Mouse (Mus musculus) left cerebral cortex, postnatal 14 days (tissue): ENCODE measurements at regions not wholly inside any gene's neighbourhood (a gene's known extent, or its start where the extent isn't known, plus 50 kb on each side); places are given as distances from the start of the nearest gene placed in this dataset.

Experiments used
- DNase-seq, 2 experiments: peaks; one replicate each; pipeline ENCODE4 v3.0.0; 2021 to 2022; ENCODE audit warnings: low spot score in 2 of 2, mixed read lengths in 1 of 2
- intact Hi-C: fragments of 180-260 bp; cut with DNase I; formaldehyde crosslinking; loops from one replicate; pipeline ENCODE4 v1.15.1; 2025

DNA sequence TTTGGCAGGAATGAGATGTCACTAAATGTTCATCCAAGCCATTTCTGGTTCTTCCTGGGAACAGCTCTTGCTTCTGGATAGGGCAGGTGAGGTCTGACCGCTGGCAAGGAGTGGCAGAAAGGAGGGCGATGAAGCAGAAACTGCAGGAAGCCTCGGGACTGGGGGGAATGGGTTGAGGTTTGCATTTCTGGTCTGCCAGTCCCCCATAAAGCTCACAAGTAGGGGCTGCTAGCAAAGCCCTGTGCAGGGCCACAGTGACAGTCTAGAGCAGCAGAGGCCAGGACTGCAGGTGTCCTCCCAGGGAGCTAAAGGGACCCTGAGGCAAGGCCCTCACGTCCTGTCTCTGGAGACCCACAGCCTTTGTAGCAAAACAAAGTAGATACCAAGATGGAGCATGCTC lies 280.7 kb downstream of the Uaca start:
- DNase-seq: no peak
- intact Hi-C loops: no loop called here

DNA sequence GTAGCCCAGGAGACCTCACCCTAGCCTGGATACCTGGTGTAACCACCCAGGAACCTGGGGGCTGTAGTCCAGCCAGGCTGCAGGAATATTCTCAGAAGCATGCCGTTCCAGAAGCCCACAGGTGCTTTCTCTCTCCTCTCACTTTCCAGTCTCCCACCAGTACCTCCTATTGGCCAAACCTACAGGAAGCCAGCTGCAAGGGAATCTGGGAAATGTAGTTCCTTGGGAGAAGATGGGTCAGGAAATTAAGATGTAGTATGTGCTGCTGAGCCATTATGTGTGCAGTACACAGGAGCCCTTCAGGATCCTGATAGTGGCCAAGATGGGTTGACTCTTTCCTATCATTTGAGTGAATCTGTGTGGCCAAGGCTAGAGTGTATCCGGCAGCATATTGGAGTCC lies 282.8 kb downstream of the Uaca start:
- intact Hi-C loops: no loop called here
- peak in 1 of 2 experiments; percentile 24 for DNase-seq

DNA sequence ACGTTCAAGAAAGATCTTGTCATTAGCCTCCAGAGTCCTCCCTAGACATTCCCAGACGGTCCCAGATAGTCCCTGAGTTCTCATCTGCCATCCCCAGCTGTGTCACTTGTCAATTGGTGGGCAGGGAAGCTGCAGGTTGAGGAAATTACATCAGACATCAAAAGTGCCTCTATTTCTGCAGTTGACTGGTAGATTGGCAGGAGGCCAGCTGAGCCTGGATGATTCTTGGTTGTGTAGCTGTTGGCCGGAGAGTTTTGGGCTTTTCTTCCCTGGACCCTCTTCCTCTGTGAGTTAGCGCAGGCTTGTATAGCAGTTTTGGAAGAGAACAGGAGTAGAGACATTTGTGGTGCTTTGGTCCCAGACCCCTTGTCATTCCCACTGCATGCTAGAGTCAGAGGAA lies 283.5 kb downstream of the Uaca start:
- no peak for DNase-seq
- intact Hi-C loops: no loop called here

DNA sequence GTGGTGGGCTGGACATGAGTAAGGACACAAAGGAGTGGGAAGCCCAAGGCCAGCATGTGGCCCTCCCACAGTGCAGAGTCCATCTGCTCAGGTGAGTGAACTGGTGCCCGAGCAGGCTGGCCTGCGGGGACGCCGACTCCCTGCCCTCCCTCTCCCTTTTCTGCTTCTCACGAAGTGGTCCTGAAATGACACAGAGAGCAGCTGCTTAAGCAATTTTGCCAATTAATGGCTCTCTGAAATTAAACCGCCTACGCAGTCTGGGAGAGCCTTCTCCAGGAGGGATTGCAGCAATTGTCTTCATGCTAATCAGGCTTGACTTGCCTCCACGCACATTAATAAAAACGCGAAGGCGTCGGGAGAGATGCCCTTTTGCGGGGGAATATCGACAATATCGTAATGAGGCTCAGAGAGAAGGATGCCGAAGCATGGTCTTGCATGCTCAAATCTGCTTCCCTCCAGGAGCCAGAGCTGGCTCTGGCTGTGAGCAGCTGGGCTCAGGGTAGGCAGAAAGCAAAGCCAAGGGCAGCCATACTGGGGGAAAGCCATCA lies 287.2 kb downstream of the Uaca start:
- DNase-seq: peak; percentile 33 to 42
- intact Hi-C loops: no loop called here

DNA sequence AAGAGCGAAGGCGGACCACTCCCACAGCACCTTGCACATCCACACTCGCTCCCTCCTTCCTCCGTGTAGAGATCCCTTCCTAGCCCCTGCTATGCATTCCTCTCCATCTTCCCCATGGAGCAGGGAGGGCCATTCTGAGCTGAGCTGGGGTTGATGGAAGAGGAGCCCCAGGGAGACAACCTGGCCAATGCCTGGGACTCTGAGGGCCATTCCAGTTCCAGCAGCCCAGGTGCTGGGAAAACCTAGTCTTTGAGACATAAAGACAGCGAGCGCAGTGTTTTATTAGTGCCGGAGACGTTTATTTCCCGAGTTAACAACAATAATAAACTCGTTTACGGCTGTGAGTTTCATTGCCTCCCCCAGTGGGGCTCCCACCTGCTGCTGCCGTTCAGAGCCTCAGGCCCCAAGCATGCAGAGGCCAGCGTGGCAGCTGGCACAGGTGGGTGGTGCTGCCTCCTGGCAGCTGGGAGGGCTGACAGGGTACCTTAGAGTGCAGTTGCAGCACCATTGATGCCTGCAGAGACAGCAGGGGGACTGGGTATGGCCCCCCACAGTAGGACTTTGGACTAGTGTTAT lies 287.4 kb upstream of the Tle3 start:
- DNase-seq: no peak
- intact Hi-C loops: no loop called here

DNA sequence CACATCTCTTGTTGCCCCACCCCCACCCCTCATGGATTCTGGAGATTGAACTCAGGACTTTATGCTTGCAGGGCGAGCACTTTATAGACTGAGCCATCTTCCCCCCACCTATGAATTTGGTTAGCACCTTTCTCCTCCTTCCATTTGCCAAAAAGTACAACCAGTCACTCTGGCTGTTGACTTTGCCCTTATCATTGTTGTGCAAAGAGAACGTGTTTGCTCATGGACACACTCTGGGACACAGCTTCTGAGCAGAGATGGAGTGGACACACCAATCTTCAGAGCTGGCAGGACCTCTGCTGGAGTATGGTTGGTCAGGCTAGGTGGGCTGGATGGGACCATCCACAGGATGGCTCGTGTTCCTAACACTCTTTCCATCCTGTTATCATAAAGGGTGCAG lies 285.1 kb upstream of the Tle3 start:
- intact Hi-C loops: no loop called here
- DNase-seq: no peak

DNA sequence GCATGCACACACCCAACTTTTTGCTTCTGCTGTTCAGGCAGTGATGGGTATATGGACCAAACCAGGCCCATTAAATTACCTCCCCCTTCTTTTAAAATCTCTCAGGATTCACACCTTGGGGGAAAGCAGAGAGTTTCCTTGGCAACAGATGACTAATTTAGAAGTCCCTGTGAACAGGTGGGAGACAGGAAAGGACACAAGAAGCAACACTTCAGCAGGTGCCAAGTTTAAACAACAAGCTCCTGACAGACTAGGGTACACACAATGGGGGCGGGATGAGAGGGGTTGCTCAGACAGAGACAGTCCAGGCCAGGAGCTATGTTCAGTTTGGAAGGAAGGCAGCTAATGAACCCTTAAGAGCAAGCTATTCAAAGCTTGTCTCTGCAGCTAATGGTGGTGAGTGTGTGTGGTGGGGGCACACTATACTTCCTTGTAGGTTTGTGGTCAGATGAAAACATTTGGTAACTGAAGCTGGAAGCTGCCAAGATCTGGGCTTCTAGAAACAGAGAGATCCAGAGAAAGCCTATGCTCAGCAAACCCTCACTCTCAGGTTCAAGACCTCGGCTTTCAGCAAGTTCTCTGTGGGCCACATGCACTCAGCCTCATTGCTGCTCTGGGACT lies 283.0 kb upstream of the Tle3 start:
- intact Hi-C loops: no loop called here

DNA sequence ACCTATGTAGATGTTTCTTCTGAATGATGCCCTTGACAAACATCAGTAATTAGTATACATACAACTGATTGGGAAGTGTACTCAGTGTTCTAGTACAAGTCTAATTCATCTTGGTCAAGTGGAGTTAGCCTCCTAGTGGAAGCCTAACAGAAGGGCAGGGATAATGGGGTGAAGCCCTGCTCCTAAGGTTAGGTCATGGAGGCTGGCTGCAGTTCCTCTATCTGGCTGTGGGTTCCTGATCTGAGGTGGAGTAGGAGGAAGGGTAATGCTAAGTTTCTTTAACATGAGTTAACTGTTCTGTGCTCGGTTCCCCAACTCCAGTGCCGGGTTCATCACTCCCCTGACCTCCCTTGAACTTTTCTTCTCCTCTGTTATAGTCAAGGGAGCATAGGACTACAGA lies 281.1 kb upstream of the Tle3 start:
- no peak for DNase-seq
- intact Hi-C loops: no loop called here

More for the DNA sequence above, 283.0 kb upstream of the Tle3 start:
- DNase-seq: peak in 1 of 2 experiments; percentile 62

DNA sequence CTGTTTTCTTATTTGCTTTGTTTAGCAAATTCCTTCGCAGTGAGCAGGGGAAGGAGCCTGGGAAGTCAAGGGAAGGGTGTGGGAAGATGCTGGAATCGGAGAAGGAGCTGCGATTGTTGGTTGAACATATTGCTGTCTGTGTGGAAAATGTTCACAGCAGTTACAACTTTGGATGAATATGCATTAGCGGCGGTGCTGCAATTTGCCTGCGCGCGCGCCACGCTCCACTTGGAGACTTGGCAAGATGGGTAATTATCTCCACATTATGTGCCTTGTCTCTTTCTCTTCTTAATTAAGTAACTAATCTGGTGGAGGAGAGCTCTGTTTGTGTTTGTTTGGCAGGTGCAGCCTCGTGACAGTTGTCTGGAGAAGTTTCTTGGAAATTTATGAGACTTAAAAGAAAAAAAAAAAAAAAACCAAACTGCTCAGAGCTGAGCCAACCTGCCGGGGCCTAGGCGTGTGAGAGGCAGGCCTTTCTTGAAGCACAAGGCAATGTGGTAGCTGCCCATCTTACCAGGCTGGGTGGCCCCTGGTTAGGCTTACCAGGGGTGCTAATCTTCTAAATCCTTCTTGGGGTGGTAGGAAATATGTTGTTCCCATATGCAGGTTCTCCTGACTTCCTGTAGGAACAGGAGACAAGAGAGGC lies 279.2 kb upstream of the Tle3 start:
- DNase-seq: peak; percentile 74 to 76
- intact Hi-C loops: no loop called here

DNA sequence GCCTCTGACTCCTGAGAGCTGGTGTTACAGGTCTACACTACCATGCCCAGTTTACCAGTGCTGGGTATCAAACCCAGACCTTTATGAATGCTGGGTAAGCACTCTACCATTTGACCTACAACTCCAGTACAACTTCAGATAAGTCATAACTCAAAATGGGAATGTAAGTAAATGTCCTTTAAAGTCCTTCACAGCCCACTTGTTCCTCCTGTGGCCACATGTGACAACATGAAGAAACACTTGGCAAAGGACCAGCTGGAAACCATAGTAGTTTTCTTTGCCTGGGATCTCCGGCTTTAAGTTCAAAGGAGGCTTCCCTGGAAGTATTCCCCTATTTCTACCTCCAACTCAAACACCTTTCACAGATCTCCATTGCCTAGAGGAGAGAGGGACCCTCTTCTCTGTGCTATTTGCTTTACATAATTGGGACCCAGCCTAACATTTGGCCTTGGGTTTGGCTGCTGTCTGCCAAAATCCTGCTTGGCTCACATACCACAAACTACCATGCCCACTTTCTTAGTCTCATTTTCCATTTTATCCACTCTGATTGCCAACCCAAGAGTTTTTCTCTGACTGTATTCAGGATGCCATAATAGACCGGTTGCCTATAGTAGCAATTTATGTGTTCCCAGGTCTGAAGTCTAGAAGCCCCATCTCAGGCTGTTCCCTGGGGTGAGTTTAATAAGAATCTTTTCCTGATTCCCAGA lies 276.9 kb upstream of the Tle3 start:
- no peak for DNase-seq
- intact Hi-C loops: no loop called here

DNA sequence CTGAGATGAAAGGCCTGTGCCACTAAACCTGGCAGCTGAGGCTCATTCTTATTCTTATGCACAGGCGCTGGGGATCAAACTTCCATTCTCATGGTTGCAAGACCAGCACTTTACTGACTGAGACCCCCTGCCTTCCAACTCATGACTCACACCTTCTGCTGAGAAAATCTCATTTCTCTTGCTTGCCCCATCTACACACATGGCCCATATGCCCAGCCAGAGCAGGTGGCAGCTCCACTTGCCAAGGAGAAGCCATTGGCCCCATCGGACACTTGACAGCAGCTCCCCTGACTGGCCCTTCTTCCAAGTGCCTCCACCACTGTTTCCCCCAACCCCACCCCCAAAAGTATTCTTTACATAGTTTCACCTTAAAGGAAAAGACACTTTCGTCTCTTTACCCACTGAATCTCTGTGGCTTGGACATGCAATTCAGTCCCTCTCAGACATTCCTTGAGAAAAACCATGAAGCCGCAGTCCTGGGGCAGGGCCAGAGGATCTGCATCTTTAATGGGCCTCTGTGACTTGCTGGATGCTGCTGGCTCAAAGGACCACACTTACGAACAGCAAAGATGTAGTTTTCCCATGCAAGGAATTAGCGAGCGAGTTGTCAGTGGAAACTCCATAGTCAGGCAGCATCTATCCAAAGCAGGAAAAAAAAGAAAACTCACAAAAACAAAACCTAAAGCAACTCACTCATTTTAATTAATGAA lies 270.3 kb upstream of the Tle3 start:
- no peak for DNase-seq
- intact Hi-C loops: no loop called here

DNA sequence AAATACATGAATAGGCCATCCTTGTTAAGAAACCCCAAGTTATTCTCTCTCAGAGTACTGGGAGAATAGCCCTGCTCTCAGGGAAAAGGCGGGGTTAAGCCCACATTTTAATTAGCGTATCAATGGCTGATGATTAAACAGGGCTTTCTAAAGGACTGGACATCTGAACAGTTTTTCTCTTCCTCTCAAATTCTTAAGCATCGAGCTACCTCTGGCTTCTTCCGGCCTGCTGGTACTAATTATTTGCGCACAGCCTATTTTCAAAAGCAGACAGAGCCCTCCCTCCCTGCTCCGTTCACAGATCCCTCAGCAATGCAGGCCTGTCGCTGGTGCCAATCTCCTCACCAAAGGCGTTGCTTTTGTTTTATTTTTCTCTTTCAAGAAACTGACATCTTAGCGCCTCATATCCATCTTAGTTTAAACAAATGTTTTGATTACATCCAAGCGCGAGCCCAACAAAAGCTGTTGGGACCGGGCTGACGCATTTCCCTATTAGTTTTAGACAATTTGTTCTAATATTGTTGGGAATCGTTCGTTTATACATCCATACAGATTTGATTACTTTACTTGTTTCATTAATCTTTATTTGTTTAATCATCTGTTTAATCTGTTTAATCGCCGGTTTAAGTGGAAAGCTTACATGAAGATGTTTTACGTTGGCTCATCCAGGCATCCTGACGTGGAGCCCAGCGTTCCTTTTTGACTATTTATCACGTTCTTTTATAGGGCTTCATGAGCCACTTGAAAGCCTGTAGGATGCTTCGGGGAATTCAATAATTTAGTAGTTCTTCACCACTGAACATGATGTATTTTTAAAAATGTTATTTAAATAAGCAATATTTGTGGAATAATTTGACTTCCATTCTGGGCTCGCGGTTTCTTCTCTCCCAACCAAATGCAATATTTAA lies 269.5 kb upstream of the Tle3 start:
- DNase-seq: no peak
- intact Hi-C loops: no loop called here

DNA sequence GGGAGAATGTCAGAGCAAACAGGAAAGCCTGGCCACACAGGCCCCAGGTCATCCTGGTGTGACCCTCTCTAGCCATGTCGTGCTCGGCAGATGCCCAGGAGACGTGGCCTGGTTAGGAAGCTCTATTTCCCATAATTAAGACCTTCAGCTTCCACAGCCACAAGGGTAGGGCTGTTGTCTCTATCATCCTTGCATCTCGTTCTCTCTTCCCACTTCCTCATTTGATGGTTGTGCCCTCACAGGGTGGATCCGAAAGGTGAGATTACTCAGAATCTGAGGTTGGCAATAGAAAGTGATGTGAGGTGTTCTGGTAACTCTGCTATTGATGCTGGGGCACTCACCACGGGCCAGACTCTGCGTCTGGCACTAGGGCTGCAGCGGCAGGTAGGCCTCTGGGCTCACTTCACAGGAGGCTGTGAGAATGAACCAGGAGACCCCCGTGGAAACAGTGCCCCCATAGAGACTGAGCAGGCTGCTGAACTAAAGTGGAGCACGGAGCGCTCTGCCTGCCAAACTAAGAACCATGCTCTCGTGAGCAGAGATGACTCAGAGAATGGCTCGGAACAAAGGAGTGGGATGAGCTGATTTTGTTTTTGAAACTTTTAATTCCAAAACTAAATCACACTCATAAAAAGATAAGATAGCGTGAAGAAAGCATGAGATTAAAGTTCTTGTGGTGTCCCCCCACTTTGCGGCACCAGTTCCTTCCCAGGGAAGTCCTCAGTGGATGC lies 266.5 kb upstream of the Tle3 start:
- peak in 1 of 2 experiments; percentile 50 for DNase-seq
- intact Hi-C loops: no loop called here

DNA sequence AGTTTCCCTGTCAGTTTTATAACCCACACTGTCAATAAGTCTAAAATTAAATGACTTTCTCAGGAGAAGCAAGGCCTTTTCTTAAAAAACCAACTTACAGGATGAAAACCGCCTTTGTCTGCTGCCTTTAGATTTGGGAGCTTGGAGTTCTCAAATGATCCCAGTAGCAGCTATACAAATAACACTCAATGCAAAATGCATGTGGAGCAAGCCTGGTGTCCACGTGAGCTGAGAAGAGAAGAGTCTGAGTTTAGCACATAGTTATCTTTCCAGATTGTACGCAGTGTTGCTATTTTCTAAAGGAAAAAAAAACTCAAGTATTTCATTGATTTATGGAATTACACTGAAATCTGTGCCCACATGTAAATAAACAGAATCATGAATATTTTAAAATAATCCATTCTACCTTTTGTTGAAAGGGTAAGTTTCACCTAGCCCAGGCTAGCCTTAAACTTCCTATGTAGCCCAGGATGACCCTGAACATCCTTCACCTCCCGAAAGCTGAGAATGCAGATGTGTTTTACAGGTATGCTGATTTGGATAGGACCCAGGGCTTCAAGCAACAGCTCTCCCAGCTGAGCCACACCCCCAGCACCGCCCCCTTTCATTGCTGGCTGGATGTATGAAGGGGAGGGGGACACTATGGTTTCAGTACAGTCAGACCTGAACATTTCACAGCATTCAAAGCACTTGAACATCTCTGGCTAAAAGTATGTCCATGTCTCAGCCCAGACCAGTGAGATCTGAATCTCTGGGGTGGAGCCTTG lies 262.5 kb upstream of the Tle3 start:
- intact Hi-C loops: no loop called here
- DNase-seq: peak; percentile 29 to 49

DNA sequence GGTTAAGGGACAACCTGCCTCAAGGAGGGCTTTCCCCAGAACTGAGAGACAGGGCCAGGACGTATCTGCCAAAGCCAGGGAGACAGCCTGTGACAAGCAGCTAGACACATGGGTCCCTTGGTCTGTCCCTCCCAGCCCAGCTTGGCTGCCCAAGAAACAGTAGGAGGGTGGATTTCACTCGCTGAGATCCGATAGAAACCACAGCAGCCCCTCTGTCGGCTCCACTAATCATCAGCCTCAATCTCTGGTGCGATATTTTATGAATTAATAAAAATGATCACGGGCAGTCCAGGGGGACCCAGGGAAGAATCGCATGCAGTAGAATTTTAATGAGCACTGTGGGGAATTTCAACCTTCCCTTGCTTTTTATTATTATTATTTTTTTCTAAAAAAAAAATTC lies 261.0 kb upstream of the Tle3 start:
- no peak for DNase-seq
- intact Hi-C loops: no loop called here

DNA sequence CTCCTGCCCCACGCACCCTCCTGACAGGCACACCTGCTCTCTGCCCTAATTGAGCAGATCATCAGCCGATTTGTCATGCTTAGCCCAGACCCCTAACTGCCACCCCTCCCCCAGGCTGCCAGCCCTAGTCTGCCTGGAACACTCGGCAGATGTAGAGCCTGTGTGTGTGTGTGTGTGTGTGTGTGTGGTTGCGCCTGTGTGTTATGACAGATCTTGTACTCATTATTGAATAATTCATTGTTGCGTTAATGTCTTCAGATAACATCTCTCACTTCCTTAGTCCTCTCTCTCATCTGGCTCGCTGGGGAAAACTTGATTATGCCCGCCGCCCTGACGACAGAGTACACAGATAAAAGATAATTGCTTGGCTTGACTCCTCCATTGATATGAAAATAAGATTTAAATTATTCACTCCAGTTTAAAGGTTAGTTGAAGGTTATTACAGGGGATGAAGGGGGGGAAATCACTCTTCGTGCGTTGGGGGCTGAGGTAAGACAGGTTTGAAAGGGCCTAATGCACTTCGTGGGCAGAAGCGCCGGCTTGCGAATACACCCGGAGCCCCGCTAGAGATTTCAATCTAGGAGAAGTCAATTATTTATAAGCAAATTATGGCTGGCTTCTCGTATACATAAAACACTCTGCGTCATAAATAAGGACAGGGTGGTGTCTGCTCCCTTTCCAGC lies 260.3 kb upstream of the Tle3 start:
- intact Hi-C loops: no loop called here
- DNase-seq: peak in 1 of 2 experiments; percentile 39

DNA sequence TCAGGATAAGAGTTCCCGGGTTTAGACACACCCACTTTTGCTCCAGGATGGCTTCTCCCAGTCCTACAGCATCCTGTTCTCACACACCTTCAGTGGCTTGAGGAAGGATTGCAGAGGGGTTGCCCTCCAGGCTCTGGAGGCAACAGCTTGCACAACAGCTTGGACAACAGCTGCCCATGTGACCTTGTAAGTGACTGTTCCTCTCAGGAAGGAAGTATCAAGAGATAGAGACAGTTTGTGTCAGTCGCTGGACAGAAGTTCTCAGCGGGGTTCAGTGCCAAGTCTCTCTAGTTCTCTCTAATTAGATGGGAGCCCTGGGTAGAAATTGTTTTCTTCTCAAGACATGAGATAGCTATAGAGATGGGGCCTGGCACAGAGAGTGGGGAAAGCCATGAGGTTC lies 252.9 kb upstream of the Tle3 start:
- intact Hi-C loops: no loop called here

More for the DNA sequence above, 252.9 kb upstream of the Tle3 start:
- no peak for DNase-seq
